Mouse (Mus musculus) adrenal gland, adult 10 weeks (tissue): ENCODE measurements around the gene Rbms3. TPM values are rescaled to one million over a fixed set of nuclear protein-coding genes. Genes with fewer than 3 reads are reported as not detected.

Experiments
- polyA plus RNA-seq: library from polyadenylated mRNA; stranded (reverse); fragments of 350-450 nt; fragmentation: Illumina TruSeq; extraction: RNeasy Lipid Tissue Mini Kit (QIAGEN cat#74804); gene quantifications from one replicate; pipeline ENCODE4 v1.2.3, GENCODE M21; 2014; ENCODE audit warnings: low read depth, low replicate concordance

The Rbms3 gene
- 30.1 TPM for polyA plus RNA-seq

DNA sequence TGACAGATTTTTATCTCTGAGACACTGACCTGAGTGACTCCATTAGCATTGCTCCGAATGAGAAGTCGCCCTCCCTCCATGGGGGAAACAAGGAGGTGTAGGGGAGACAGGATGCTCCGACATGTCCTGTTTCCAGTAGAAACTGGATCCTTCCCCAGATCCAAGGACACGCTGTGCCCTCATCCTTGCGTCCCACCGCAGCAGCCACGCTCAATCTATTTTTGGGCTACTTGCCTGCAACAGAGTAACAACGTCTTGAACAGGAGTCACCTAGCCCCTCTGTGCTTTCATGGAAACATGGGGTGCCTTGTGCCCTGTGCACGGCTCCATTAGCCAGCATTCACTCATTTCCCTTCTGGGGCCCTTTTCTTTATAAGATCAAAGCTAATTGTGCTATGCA lies at the start of gene Rbms3:
Gene Rbms3, minus strand, starts transcription at position 143 of the 400 bp plus-strand sequence.

